Mouse (Mus musculus): ENCODE results near the gene Mybphl. TPM values are rescaled to one million over a fixed set of nuclear protein-coding genes. Genes with fewer than 3 reads are reported as not detected.

Gene Mybphl
- polyA plus RNA-seq, 1 experiment from 2014 or later: 0.75 TPM

DNA sequence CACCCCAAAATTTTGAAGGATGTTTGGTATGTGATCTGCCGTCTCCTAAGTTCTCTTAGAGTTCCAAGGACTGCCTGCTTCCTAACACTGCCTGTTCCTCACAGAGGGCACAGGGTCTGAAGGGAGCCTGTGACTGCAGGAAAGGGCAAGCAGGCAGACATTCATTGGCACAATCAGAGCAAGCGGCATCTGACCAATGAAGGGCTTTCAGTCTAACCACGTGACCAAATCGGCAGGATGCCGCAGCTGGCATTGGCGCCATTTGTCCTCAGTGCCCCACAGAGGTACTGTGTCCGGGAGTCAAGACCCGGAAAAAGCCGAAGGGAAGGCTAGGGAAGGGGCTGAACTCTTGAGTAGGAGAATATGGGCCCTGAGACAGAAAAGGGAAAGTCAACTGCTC lies 2.5 kb downstream of the Mybphl start:
- Histone ChIP-seq H3K36me3 (ENCODE audit: insufficient read depth) (no peaks in the 10 kb centered on the region), H3K4me1 (ENCODE audit: insufficient read depth) (peaks cover 6% of the 10 kb centered on the region), H3K27ac (ENCODE audit: low read depth) (no peak overlapping the region), H3K27me3 (ENCODE audit: insufficient read depth, low read length) (no peaks in the 10 kb centered on the region), H3K9me3 (ENCODE audit: low read depth, low read length) (no peaks in the 10 kb centered on the region), H3K4me2 (peak overlapping the region; percentile 16; the same call in 1 of the 2 replicates), H3K9ac (no peak overlapping the region), H3K4me3 (ENCODE audit: low read depth, low read length) (no peak overlapping the region)
- WGBS: 50% methylated on average over 9 of the region's 9 CpGs
- no peak for TF ChIP-seq CTCF (IDR thresholded peaks at IDR 0.05; ENCODE audit: low read depth)
- DNase-seq (no peak), ATAC-seq (ENCODE audit: insufficient read depth) (no peak)

DNA sequence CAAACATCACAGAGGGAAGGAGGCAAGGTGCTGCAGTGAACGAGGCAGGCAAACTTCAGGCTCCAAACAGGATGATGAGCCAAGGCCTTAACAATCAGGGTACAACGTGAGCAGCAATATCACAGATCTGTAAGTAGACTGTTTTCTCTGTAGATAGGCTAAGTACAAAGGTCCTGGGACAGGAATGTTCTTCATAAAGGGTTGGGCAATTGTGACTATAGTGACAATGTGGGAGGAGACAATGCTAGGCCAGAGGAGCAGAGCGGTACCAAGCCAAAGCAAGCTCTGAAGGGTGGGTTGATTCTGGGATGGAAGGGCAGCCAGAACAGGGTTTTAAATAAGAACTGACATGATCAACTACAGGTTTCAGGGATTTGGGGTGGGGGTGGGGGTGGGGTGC lies 3.1 kb downstream of the Mybphl start:
- ATAC-seq (ENCODE audit: insufficient read depth): no peak
- peaks cover 9% of the 10 kb centered on the region for H3K4me1 ChIP-seq (ENCODE audit: insufficient read depth)

DNA sequence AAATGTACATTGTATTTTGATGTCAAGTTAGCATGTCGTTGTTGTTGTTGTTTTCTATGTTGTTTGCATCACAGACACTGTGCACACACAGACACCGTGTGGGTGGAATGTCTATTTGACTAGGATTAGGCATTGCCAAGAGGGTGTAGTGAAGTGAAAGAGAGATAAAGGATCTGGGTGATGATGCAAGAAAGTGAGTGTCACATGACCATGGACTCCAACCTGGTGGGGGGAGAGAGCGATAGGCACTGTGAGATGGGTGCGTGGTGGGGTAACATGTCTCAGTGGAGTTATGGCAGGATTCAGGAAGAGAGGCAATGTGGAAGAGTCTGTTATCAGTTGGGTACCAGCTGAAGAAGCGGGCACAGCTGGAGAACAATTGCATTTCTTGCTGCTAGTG lies 4.0 kb downstream of the Mybphl start:
- no peak for ATAC-seq (ENCODE audit: insufficient read depth)
- no peak for TF ChIP-seq CTCF (IDR thresholded peaks at IDR 0.05; ENCODE audit: low read depth)
- Histone ChIP-seq H3K4me1 (ENCODE audit: insufficient read depth) (peaks cover 9% of the 10 kb centered on the region), H3K27me3 (ENCODE audit: insufficient read depth, low read length) (no peaks in the 10 kb centered on the region), H3K4me2 (no peak overlapping the region), H3K36me3 (ENCODE audit: insufficient read depth) (no peaks in the 10 kb centered on the region), H3K9ac (no peak overlapping the region), H3K9me3 (ENCODE audit: low read depth, low read length) (no peaks in the 10 kb centered on the region), H3K4me3 (ENCODE audit: low read depth, low read length) (no peak overlapping the region), H3K27ac (ENCODE audit: low read depth) (no peak overlapping the region)
- WGBS: 69% methylated on average over 5 of the region's 5 CpGs
- DNase-seq: no peak

More for the DNA sequence above, 3.1 kb downstream of the Mybphl start:
- no peak for TF ChIP-seq CTCF (IDR thresholded peaks at IDR 0.05; ENCODE audit: low read depth)
- Histone ChIP-seq H3K9me3 (ENCODE audit: low read depth, low read length) (no peaks in the 10 kb centered on the region), H3K4me3 (ENCODE audit: low read depth, low read length) (no peak overlapping the region), H3K9ac (no peak overlapping the region), H3K27ac (ENCODE audit: low read depth) (no peak overlapping the region), H3K27me3 (ENCODE audit: insufficient read depth, low read length) (no peaks in the 10 kb centered on the region), H3K36me3 (ENCODE audit: insufficient read depth) (no peaks in the 10 kb centered on the region), H3K4me2 (no peak overlapping the region)
- WGBS: 66% methylated on average over 3 of the region's 3 CpGs
- DNase-seq: no peak

DNA sequence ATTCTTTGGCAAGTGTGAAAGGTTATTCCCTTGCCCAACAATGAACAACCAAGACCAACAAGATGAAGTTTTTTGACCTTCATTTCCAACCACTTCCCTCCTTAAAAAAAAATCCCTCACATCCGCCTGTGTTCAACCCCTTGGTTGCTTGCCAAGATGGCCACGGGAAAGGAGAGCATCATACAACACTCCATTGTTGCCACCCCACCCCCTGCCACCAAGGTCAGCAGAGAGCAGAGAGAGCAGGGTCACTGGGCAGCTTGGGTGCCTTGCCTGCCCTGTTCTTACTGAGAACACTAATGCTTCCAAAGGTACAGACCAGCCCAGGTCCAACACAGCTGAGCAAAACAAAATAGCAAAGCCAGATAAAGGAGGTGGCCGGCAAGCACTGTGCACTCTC lies 7.6 kb downstream of the Mybphl start:
- ATAC-seq (ENCODE audit: insufficient read depth): peak; percentile 56
- H3K36me3 ChIP-seq (ENCODE audit: insufficient read depth): no peaks in the 10 kb centered on the region
- peak overlapping the region; percentile 84 for H3K27ac ChIP-seq (ENCODE audit: low read depth)
- H3K9me3 ChIP-seq (ENCODE audit: low read depth, low read length): no peaks in the 10 kb centered on the region
- peak; percentile 61 for DNase-seq
- H3K4me1 ChIP-seq (ENCODE audit: insufficient read depth): peaks cover 6% of the 10 kb centered on the region
- TF ChIP-seq CTCF (IDR thresholded peaks at IDR 0.05; ENCODE audit: low read depth): no peak
- H3K4me2 ChIP-seq: no peak overlapping the region
- no peak overlapping the region for H3K9ac ChIP-seq
- WGBS: 18% methylated on average over 3 of the region's 3 CpGs
- H3K4me3 ChIP-seq (ENCODE audit: low read depth, low read length): no peak overlapping the region
- no peaks in the 10 kb centered on the region for H3K27me3 ChIP-seq (ENCODE audit: insufficient read depth, low read length)

DNA sequence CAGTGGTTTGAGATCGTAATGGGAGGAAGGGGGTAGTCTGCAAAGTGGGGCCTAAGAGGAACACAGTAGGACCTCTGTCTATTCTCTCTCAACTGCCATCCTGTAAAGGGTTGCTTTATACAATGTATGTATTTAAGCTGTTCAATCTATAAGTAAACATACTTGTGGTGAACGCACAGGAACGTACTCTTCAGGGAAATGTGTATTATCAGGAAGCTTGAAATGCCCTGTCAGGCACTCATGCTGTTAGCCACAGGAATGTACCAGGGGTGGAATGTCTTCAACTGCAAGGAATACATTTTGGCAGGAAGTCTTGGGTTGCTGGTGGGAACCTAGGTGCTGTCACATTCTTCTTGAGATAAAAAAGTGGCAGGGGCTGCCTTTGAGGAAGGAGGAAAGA lies 8.0 kb downstream of the Mybphl start:
- H3K9ac ChIP-seq: no peak overlapping the region
- 31% methylated on average over 3 of the region's 3 CpGs for WGBS
- no peaks in the 10 kb centered on the region for H3K9me3 ChIP-seq (ENCODE audit: low read depth, low read length)
- H3K4me3 ChIP-seq (ENCODE audit: low read depth, low read length): no peak overlapping the region
- no peak for TF ChIP-seq CTCF (IDR thresholded peaks at IDR 0.05; ENCODE audit: low read depth)
- no peaks in the 10 kb centered on the region for H3K36me3 ChIP-seq (ENCODE audit: insufficient read depth)
- no peak overlapping the region for H3K4me2 ChIP-seq
- DNase-seq: peak; percentile 64
- peak overlapping the region; percentile 84 for H3K27ac ChIP-seq (ENCODE audit: low read depth)
- no peaks in the 10 kb centered on the region for H3K27me3 ChIP-seq (ENCODE audit: insufficient read depth, low read length)
- peak; percentile 85 for ATAC-seq (ENCODE audit: insufficient read depth)
- peaks cover 6% of the 10 kb centered on the region for H3K4me1 ChIP-seq (ENCODE audit: insufficient read depth)

DNA sequence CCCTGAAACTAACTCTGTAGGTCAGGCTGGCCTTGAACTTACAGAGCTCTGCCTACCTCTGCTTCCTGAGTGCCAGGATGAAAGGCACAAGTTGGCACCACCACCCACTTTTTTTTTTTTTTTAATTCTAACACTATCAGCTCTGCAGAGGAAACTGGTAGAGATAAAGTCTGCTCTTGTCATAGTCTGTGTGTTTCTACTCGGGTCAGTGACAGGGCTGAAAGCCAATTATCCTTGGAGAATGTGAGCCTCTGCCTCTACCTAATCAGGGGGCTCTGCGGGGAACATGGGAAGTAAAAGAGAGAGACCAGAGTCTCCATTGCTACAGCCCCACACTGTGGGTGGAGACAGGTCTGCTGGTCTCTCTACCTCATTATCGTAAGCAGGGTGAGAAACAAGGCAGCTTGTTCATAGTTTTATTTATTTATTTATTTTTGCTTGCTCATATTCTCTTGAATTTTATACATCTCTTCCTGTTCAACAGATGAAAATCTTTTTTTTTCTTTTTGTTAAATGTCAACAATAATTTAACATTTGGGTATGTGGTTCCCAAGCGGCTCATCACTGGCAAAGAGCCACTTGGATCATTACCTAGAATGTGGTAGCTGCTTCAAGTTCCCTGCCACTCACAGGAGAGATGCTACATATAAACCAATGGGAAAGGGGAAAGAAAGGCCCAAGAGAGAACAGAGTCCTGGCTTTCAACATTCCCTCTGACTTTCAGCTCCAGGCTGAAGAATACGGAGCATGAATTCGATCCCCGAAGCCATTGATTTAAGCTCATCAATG lies 14.4 kb downstream of the Mybphl start:
- ATAC-seq (ENCODE audit: insufficient read depth) (no peak), DNase-seq (no peak)
- Histone ChIP-seq H3K27me3 (ENCODE audit: insufficient read depth, low read length) (no peaks in the 10 kb centered on the region), H3K36me3 (ENCODE audit: insufficient read depth) (no peaks in the 10 kb centered on the region), H3K4me2 (no peak overlapping the region), H3K27ac (ENCODE audit: low read depth) (no peak overlapping the region), H3K9me3 (ENCODE audit: low read depth, low read length) (no peaks in the 10 kb centered on the region), H3K4me1 (ENCODE audit: insufficient read depth) (peaks cover 10% of the 10 kb centered on the region), H3K4me3 (ENCODE audit: low read depth, low read length) (no peak overlapping the region), H3K9ac (no peak overlapping the region)
- no peak for TF ChIP-seq CTCF (IDR thresholded peaks at IDR 0.05; ENCODE audit: low read depth)
- 72% methylated on average over 7 of the region's 7 CpGs for WGBS

DNA sequence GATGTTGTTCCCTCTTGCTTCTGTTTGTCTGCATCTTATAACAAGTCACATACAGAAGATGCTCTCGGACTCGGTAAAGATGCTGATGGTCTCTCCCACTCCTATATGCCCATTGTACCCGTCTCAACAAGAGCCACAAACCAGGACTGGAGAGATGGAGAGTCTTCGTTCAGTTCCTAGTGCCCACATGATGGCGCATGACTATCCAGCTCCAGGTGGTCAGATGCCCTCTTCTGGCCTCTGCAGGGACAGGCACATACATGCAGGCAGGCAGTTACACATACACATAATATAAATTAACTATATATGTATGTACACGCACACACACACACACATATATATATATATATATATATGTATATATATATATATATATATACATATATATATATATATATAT lies 16.0 kb downstream of the Mybphl start:
- 81% methylated on average over 6 of the region's 6 CpGs for WGBS
- H3K4me1 ChIP-seq (ENCODE audit: insufficient read depth): peaks cover 21% of the 10 kb centered on the region
- TF ChIP-seq CTCF (IDR thresholded peaks at IDR 0.05; ENCODE audit: low read depth): peak; percentile 62

More for the DNA sequence above, 16.0 kb downstream of the Mybphl start:
- H3K27ac ChIP-seq (ENCODE audit: low read depth): no peak overlapping the region
- no peak overlapping the region for H3K9ac ChIP-seq
- H3K9me3 ChIP-seq (ENCODE audit: low read depth, low read length): no peaks in the 10 kb centered on the region
- peaks cover 5% of the 10 kb centered on the region; the same call in 1 of the 2 replicates for H3K36me3 ChIP-seq (ENCODE audit: insufficient read depth)
- DNase-seq (no peak), ATAC-seq (ENCODE audit: insufficient read depth) (no peak)
- H3K27me3 ChIP-seq (ENCODE audit: insufficient read depth, low read length): no peaks in the 10 kb centered on the region
- H3K4me2 ChIP-seq: no peak overlapping the region
- H3K4me3 ChIP-seq (ENCODE audit: low read depth, low read length): no peak overlapping the region

Measured in lung, embryonic 14.5 days (tissue).